Comparison of ENCODE assay signal across 26 mouse cellular contexts in genomic region chr16:5089021-5089420, GRCm38 (mm10). TPM values are rescaled to one million over a fixed set of nuclear protein-coding genes. Genes with fewer than 3 reads are reported as not detected.
DNase-seq lines count a peak whose midpoint lies in the region; ATAC-seq and TF ChIP-seq lines count a peak whose summit lies in the region.
"Had no signal": no experiment of that assay in that cellular context is flagged by ENCODE, and none has a peak within 500 bp of the region (broad histone marks: within the 10 kb centered on the region; RNA-seq: fewer than 3 reads in every experiment).

No protein-coding gene starts in this region.

- no peak for TF ChIP-seq POLR2A in ES-Bruce4 (IDR thresholded peaks at IDR 0.05; ENCODE audit: insufficient read depth, low read length)

- 55% methylated on average over 10 of the region's 10 CpGs for WGBS in heart, embryonic 10.5 days
- WGBS in midbrain, embryonic 13.5 days = 77% methylated on average over 10 of the region's 10 CpGs

- no peak for TF ChIP-seq EP300 in ES-Bruce4 (IDR thresholded peaks at IDR 0.05; ENCODE audit: insufficient read depth, low read depth, low read length)

- no peaks in the 10 kb centered on the region for H3K9me3 ChIP-seq in heart, embryonic 10.5 days
- H3K9me3 ChIP-seq in ES-Bruce4 (replicated peaks; ENCODE audit: control insufficient read depth, insufficient read depth, low read length, poor library complexity, severe bottlenecking) = no peaks in the 10 kb centered on the region
- H3K9me3 ChIP-seq in midbrain, embryonic 13.5 days = no peaks in the 10 kb centered on the region
- H3K9me3 ChIP-seq: embryonic facial prominence, embryonic 13.5 days; embryonic facial prominence, embryonic 15.5 days; forebrain, embryonic 10.5 days; forebrain, embryonic 12.5 days; G1E had no signal

- peaks cover 49% of the 10 kb centered on the region for H3K36me3 ChIP-seq in heart, embryonic 10.5 days
- no peaks in the 10 kb centered on the region for H3K36me3 ChIP-seq in ES-Bruce4 (ENCODE audit: control insufficient read depth, insufficient read depth, low read length, poor library complexity, severe bottlenecking)
- peaks cover 53% of the 10 kb centered on the region for H3K36me3 ChIP-seq in midbrain, embryonic 13.5 days

- H3K9ac ChIP-seq in ES-Bruce4 (ENCODE audit: low read depth, poor library complexity, severe bottlenecking) = no peak overlapping the region
- H3K9ac ChIP-seq in midbrain, embryonic 13.5 days (replicated peaks) = no peak overlapping the region
- H3K9ac ChIP-seq: embryonic facial prominence, embryonic 13.5 days; embryonic facial prominence, embryonic 15.5 days; forebrain, embryonic 12.5 days had no signal

- H3K27me3 ChIP-seq in heart, embryonic 10.5 days (ENCODE audit: insufficient read depth, poor library complexity, severe bottlenecking) = no peaks in the 10 kb centered on the region
- no peaks in the 10 kb centered on the region for H3K27me3 ChIP-seq in ES-Bruce4 (ENCODE audit: control insufficient read depth, insufficient read depth, low read length, poor library complexity, severe bottlenecking)
- H3K27me3 ChIP-seq in midbrain, embryonic 13.5 days = no peaks in the 10 kb centered on the region
- H3K27me3 ChIP-seq: embryonic facial prominence, embryonic 13.5 days; embryonic facial prominence, embryonic 15.5 days; forebrain, embryonic 12.5 days had no signal

- ATAC-seq in midbrain, embryonic 13.5 days = no peak
- ATAC-seq: forebrain, embryonic 14.5 days; forebrain, embryonic 16.5 days; Patski had no signal

- DNase-seq in heart, embryonic 10.5 days (ENCODE audit: low spot score) = no peak
- no peak for DNase-seq in heart, postnatal 10 days
- DNase-seq in ZHBTc4 (ENCODE audit: low read depth, low spot score) = peak; percentile 23
- no peak for DNase-seq in layer of hippocampus, adult 2 months (ENCODE audit: low spot score in 2 of 2)
- DNase-seq: adrenal gland, adult 2 months; adrenal gland, postnatal 10 days; adrenal gland, postnatal 25 days; cerebellum, adult 11 months; cerebellum, adult 18-20 months; cerebellum, adult 8-10 months; cerebellum, adult 9-11 months; cerebellum, postnatal 14 days; cerebellum, postnatal 36 days; embryo, embryonic 11 days had no signal

- no peak overlapping the region for H3K4me2 ChIP-seq in midbrain, embryonic 13.5 days (replicated peaks)
- H3K4me2 ChIP-seq: embryonic facial prominence, embryonic 13.5 days; embryonic facial prominence, embryonic 15.5 days; forebrain, embryonic 12.5 days had no signal

- H3K4me3 ChIP-seq in heart, embryonic 10.5 days = 0 out of 2 replicates have a peak overlapping the region, but pooled peaks have one; percentile 16
- H3K4me3 ChIP-seq in ES-Bruce4 (ENCODE audit: low read depth, low read length) = peak overlapping the region; percentile 17
- H3K4me3 ChIP-seq in midbrain, embryonic 13.5 days (replicated peaks) = no peak overlapping the region
- no peak overlapping the region for H3K4me3 ChIP-seq in layer of hippocampus, adult 2 months
- H3K4me3 ChIP-seq: embryonic facial prominence, embryonic 13.5 days; embryonic facial prominence, embryonic 15.5 days; erythroblast, embryonic 14.5 days; forebrain, embryonic 10.5 days; forebrain, embryonic 12.5 days had no signal

- no peak for TF ChIP-seq CTCF in ES-Bruce4 (IDR thresholded peaks at IDR 0.05; ENCODE audit: low read depth, low read length)
- TF ChIP-seq CTCF in layer of hippocampus, adult 2 months (conservative IDR thresholded peaks at IDR 0.05) = no peak

- intact Hi-C loops in heart, postnatal 10 days (cut with DNase I) = no loop called here

- H3K27ac ChIP-seq in heart, embryonic 10.5 days = no peak overlapping the region
- H3K27ac ChIP-seq in ES-Bruce4 (ENCODE audit: insufficient read depth, low read length) = no peak overlapping the region
- H3K27ac ChIP-seq in midbrain, embryonic 13.5 days = no peak overlapping the region
- no peak overlapping the region for H3K27ac ChIP-seq in layer of hippocampus, adult 2 months
- H3K27ac ChIP-seq: embryonic facial prominence, embryonic 13.5 days; embryonic facial prominence, embryonic 15.5 days; forebrain, embryonic 10.5 days; forebrain, embryonic 12.5 days had no signal

- H3K4me1 ChIP-seq in heart, embryonic 10.5 days = peaks cover 6% of the 10 kb centered on the region; the same call in 1 of the 2 replicates
- H3K4me1 ChIP-seq in ES-Bruce4 (ENCODE audit: control insufficient read depth, insufficient read depth, low read length) = no peaks in the 10 kb centered on the region
- H3K4me1 ChIP-seq in midbrain, embryonic 13.5 days (replicated peaks) = no peaks in the 10 kb centered on the region
- H3K4me1 ChIP-seq: embryonic facial prominence, embryonic 13.5 days; embryonic facial prominence, embryonic 15.5 days; forebrain, embryonic 10.5 days; forebrain, embryonic 12.5 days had no signal

RNA-seq across cellular contexts. Expression of gene Ubn1, which starts 39.2 kb away (rescaled TPM):
- polyA plus RNA-seq in heart, embryonic 10.5 days (2016; fragmentation: Nextera tagmentation; extraction: Ambion mirVana) = 13.3 and 15.7 TPM in 2 replicates
- 10 to 100 TPM; 34.4 to 35.7 TPM for total RNA-seq in heart, postnatal 10 days (2021)
- polyA plus RNA-seq in ES-Bruce4 (2011; ENCODE audit: insufficient read depth, insufficient read length, low read depth, missing spikeins) = 25.3 and 25.9 TPM in 2 replicates
- polyA plus RNA-seq in midbrain, embryonic 13.5 days (2015; fragmentation: Nextera tagmentation; extraction: Ambion mirVana) = 17.6 and 19.6 TPM in 2 replicates
- total RNA-seq in layer of hippocampus, adult 2 months (2021) = 10 to 100 TPM; 43.6 to 44.2 TPM

RNA-seq across cellular contexts. Expression of gene Glyr1, which starts 39.4 kb away (rescaled TPM):
- polyA plus RNA-seq in heart, embryonic 10.5 days (2016; fragmentation: Nextera tagmentation; extraction: Ambion mirVana) = 129 and 130 TPM in 2 replicates
- 10 to 100 TPM; 57.2 to 60.4 TPM for total RNA-seq in heart, postnatal 10 days (2021)
- polyA plus RNA-seq in ES-Bruce4 (2011; ENCODE audit: insufficient read depth, insufficient read length, low read depth, missing spikeins) = 85.9 and 92.5 TPM in 2 replicates
- polyA plus RNA-seq in midbrain, embryonic 13.5 days (2015; fragmentation: Nextera tagmentation; extraction: Ambion mirVana) = 228 and 230 TPM in 2 replicates
- 100 to 1,000 TPM; 144 TPM for total RNA-seq in layer of hippocampus, adult 2 months (2021)

RNA-seq across cellular contexts. Expression of gene Ppl, which starts 43.2 kb away (rescaled TPM):
- polyA plus RNA-seq in heart, embryonic 10.5 days (2016; fragmentation: Nextera tagmentation; extraction: Ambion mirVana) = 2.0 and 2.7 TPM in 2 replicates
- 1 to 10 TPM; 3.2 to 3.6 TPM for total RNA-seq in heart, postnatal 10 days (2021)
- 11.4 and 12.1 TPM in 2 replicates for polyA plus RNA-seq in ES-Bruce4 (2011; ENCODE audit: insufficient read depth, insufficient read length, low read depth, missing spikeins)
- 0.12 and 0.13 TPM in 2 replicates for polyA plus RNA-seq in midbrain, embryonic 13.5 days (2015; fragmentation: Nextera tagmentation; extraction: Ambion mirVana)
- total RNA-seq in layer of hippocampus, adult 2 months (2021) = 1 to 10 TPM; 2.8 to 4.5 TPM
- total RNA-seq: common myeloid progenitor, adult 5-6 weeks had no signal
- polyA plus RNA-seq: G1E had no signal

RNA-seq across cellular contexts. Expression of gene Sec14l5, which starts 57.9 kb away (rescaled TPM):
- polyA plus RNA-seq in heart, embryonic 10.5 days (2016; fragmentation: Nextera tagmentation; extraction: Ambion mirVana) = not detected in 2 replicates
- under 1 TPM; 0.17 to 0.20 TPM for total RNA-seq in heart, postnatal 10 days (2021)
- 2.4 and 3.0 TPM in 2 replicates for polyA plus RNA-seq in ES-Bruce4 (2011; ENCODE audit: insufficient read depth, insufficient read length, low read depth, missing spikeins)
- 0.98 and 1.1 TPM in 2 replicates for polyA plus RNA-seq in midbrain, embryonic 13.5 days (2015; fragmentation: Nextera tagmentation; extraction: Ambion mirVana)
- total RNA-seq in layer of hippocampus, adult 2 months (2021) = 1 to 10 TPM; 5.3 to 6.7 TPM
- total RNA-seq: common myeloid progenitor, adult 5-6 weeks had no signal
- polyA plus RNA-seq: erythroblast, embryonic 14.5 days; G1E; Patski had no signal

Comparison
In these comparisons a context has a peak if more than half of its experiments do, and no peak if none do; other contexts are left out.
1. H3K4me3 ChIP-seq: peak in heart, embryonic 10.5 days (single experiment) and ES-Bruce4 (single experiment); none in midbrain, embryonic 13.5 days (single experiment) and layer of hippocampus, adult 2 months (single experiment).